ENCODE assay signal across 14 mouse cellular contexts in the genomic region with DNA sequence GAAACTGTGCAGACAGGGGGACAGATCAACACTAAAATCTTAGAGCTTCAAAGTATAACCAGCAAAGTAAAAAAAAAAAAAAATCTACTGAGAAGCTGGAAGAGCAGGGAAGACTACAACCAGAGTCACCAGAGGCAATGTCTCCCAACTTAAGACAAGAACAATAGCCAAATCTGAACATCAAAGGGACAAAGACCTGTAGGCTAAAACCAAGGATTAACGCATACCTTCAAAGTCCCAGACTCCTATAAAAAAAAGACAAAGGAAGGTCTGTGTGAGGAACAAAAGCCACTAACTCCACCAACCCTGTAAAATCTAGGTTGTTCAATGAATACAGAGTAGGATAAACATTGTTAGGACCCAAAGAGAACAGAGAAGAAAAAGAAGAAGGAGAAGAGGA. TPM values are rescaled to one million over a fixed set of nuclear protein-coding genes. Genes with fewer than 3 reads are reported as not detected.
DNase-seq lines count a peak whose midpoint lies in the region.
"Had no signal": no experiment of that assay in that cellular context is flagged by ENCODE, and none has a peak within 500 bp of the region (broad histone marks: within the 10 kb centered on the region; RNA-seq: fewer than 3 reads in every experiment).

No protein-coding gene starts in this region.

- peak; percentile 66 for DNase-seq in R1 (ENCODE audit: low read depth, low spot score)
- peak; percentile 51 for DNase-seq in fat pad, adult 2 months (ENCODE audit: extremely low read depth, low read depth, low spot score)
- DNase-seq in gastrocnemius, postnatal 4 days (ENCODE audit: low spot score in 2 of 2), result no peak
- no peak for DNase-seq in cerebellum, postnatal 25 days
- no peak for DNase-seq in lung, adult 18-20 months
- DNase-seq: adrenal gland, adult 8-10 months; adrenal gland, postnatal 14 days; adrenal gland, postnatal 36 days; cerebellum, adult 11-12 months; cerebellum, adult 2 months; cerebellum, adult 9-10 months; cerebellum, postnatal 14 days had no signal

RNA-seq across cellular contexts. Expression of gene Ankrd60, which starts 23.7 kb away (rescaled TPM):
- not detected for total RNA-seq in gastrocnemius, postnatal 4 days (2021)
- total RNA-seq: adrenal gland, adult 18-20 months; adrenal gland, adult 8-10 months; adrenal gland, postnatal 14 days; adrenal gland, postnatal 36 days; G1E had no signal

RNA-seq across cellular contexts. Expression of gene Rab22a, which starts 57.7 kb away (rescaled TPM):
- 10 to 100 TPM; 32.8 to 37.0 TPM for total RNA-seq in gastrocnemius, postnatal 4 days (2021)

Comparison
In these comparisons a context has a peak if more than half of its experiments do, and no peak if none do; other contexts are left out.
1. DNase-seq: peak in R1 (single experiment) and fat pad, adult 2 months (single experiment); none in gastrocnemius, postnatal 4 days (0 of 2), cerebellum, postnatal 25 days (0 of 2) and lung, adult 18-20 months (0 of 2).